Mouse (Mus musculus): Measurements from ENCODE around the gene Cul5. TPM values are rescaled to one million over a fixed set of nuclear protein-coding genes. Genes with fewer than 3 reads are reported as not detected.

The Cul5 gene
- polyA plus RNA-seq, 2 experiments, result 13.4 to 42.4 TPM

- Histone ChIP-seq H3K27me3 (ENCODE audit: control insufficient read depth, insufficient read depth, low read length) (no peaks in the 10 kb centered on the region), H3K36me3 (ENCODE audit: control insufficient read depth, insufficient read depth, low read length) (peaks cover 84% of the 10 kb centered on the region), H3K27ac (replicated peaks; ENCODE audit: low read depth, low read length) (no peak overlapping the region), H3K4me3 (replicated peaks; ENCODE audit: low read length) (no peak overlapping the region), H3K4me1 (ENCODE audit: control insufficient read depth, insufficient read depth, low read length) (no peaks in the 10 kb centered on the region), H3K9me3 (ENCODE audit: control insufficient read depth, low read length) (no peaks in the 10 kb centered on the region), H3K9ac (ENCODE audit: low read depth, low read length, severe bottlenecking) (no peak overlapping the region), H3K4me2 (replicated peaks; ENCODE audit: low read depth, low read length, severe bottlenecking) (no peak overlapping the region)
- 96% methylated on average over 6 of the region's 6 CpGs for WGBS
- ATAC-seq (ENCODE audit: low FRiP score, low read depth), result no peak
- no peak for TF ChIP-seq POLR2A (IDR thresholded peaks at IDR 0.05; ENCODE audit: borderline replicate concordance, extremely low read depth, insufficient read depth, insufficient read length)
- DNase-seq (ENCODE audit: low spot score), result no peak
Measured at GRCm38 (mm10) chr9:53634796-53635195, 35.0 kb downstream of the Cul5 start.

- H3K36me3 ChIP-seq (ENCODE audit: control insufficient read depth, insufficient read depth, low read length), result peaks cover 44% of the 10 kb centered on the region
- H3K4me2 ChIP-seq (replicated peaks; ENCODE audit: low read depth, low read length, severe bottlenecking), result no peak overlapping the region
- H3K9ac ChIP-seq (ENCODE audit: low read depth, low read length, severe bottlenecking), result no peak overlapping the region
- H3K27ac ChIP-seq (replicated peaks; ENCODE audit: low read depth, low read length), result no peak overlapping the region
- H3K4me3 ChIP-seq (replicated peaks; ENCODE audit: low read length), result no peak overlapping the region
- no peaks in the 10 kb centered on the region for H3K27me3 ChIP-seq (ENCODE audit: control insufficient read depth, insufficient read depth, low read length)
- TF ChIP-seq POLR2A (IDR thresholded peaks at IDR 0.05; ENCODE audit: borderline replicate concordance, extremely low read depth, insufficient read depth, insufficient read length), result no peak
- H3K4me1 ChIP-seq (ENCODE audit: control insufficient read depth, insufficient read depth, low read length), result no peaks in the 10 kb centered on the region
- no peak for ATAC-seq (ENCODE audit: low FRiP score, low read depth)
- WGBS, result 83% methylated on average over 8 of the region's 8 CpGs
- no peaks in the 10 kb centered on the region for H3K9me3 ChIP-seq (ENCODE audit: control insufficient read depth, low read length)
- no peak for DNase-seq (ENCODE audit: low spot score)
Measured at GRCm38 (mm10) chr9:53615246-53615645, 54.6 kb downstream of the Cul5 start.

DNA sequence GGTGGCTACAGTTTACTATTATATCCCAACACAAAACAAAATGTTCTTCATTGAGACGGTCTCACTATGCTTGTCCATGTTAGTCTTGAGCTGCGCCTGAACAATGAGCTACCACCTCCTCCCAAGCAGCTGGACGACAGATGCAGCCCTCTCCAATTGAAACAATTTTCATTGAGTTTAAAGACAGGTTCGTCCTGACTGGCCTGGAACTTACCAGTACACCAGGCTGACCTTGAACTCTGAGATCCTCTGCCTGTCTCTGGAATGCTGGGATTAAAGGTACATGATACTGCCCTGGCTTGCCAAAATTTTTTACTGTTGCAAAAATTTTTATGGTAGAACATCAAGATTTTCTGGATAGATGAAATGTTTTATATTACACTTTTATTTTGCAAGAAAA is 55.5 kb downstream of the Cul5 start:
- no peak for DNase-seq (ENCODE audit: low spot score)
- no peak overlapping the region for H3K4me3 ChIP-seq (replicated peaks; ENCODE audit: low read length)
- no peak overlapping the region for H3K9ac ChIP-seq (ENCODE audit: low read depth, low read length, severe bottlenecking)
- peaks cover 2% of the 10 kb centered on the region for H3K4me1 ChIP-seq (ENCODE audit: control insufficient read depth, insufficient read depth, low read length)
- WGBS, result 80% methylated on average over 4 of the region's 4 CpGs
- no peak for TF ChIP-seq POLR2A (IDR thresholded peaks at IDR 0.05; ENCODE audit: borderline replicate concordance, extremely low read depth, insufficient read depth, insufficient read length)
- no peak overlapping the region for H3K4me2 ChIP-seq (replicated peaks; ENCODE audit: low read depth, low read length, severe bottlenecking)
- H3K9me3 ChIP-seq (ENCODE audit: control insufficient read depth, low read length), result no peaks in the 10 kb centered on the region
- H3K27me3 ChIP-seq (ENCODE audit: control insufficient read depth, insufficient read depth, low read length), result no peaks in the 10 kb centered on the region
- H3K27ac ChIP-seq (replicated peaks; ENCODE audit: low read depth, low read length), result no peak overlapping the region
- peaks cover 36% of the 10 kb centered on the region for H3K36me3 ChIP-seq (ENCODE audit: control insufficient read depth, insufficient read depth, low read length)
- ATAC-seq (ENCODE audit: low FRiP score, low read depth), result no peak

DNA sequence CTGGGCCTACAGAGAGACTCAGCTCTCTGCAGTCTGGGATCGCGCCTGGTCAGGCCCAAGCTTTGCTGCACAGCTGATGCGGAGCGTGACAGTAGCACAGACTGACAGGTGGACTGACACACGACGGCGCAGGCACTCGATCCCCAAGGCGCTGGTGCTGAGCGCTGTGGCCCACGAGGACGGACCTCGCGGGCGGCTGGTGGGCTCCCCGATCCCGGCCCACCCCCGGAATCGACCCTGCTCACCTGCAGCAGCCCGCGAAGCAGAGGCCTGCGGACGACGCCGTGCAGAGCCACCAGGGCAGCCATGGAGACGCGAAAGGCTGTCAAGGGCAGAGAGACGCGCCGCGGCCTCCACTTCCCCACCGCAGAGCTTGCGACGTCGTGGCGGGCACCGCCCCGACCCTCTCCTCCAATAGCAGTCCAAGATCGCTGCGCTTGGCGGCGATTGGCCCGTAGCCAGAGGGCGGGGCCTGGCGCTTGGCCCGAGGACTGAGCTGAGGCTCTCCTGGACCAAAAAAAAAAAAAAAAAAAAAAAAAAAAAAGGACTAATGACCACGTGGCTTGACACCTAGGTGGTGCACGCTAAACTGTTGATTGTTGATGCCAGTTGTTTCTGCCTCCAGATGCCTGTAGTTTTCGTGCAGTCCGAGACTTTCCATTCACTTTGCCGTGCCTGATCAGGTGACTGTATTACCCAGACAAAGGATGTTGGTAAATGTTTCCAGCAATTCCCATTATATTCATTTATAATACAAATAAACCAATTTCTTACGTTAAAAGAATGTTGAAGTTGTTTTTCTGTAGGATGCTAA is 59.6 kb downstream of the Cul5 start, which contains the start of gene Acat1:
Acat1 (minus strand) TSS at position 415 of the 814 bp plus-strand sequence.
- H3K36me3 ChIP-seq (ENCODE audit: control insufficient read depth, insufficient read depth, low read length), result peaks cover 9% of the 10 kb centered on the region
- peaks cover 4% of the 10 kb centered on the region for H3K4me1 ChIP-seq (ENCODE audit: control insufficient read depth, insufficient read depth, low read length)
- H3K9me3 ChIP-seq (ENCODE audit: control insufficient read depth, low read length), result no peaks in the 10 kb centered on the region
- H3K27me3 ChIP-seq (ENCODE audit: control insufficient read depth, insufficient read depth, low read length), result no peaks in the 10 kb centered on the region
- 0 out of 2 replicates have a peak, but pooled peaks have one; percentile 14 for TF ChIP-seq POLR2A (IDR thresholded peaks at IDR 0.05; ENCODE audit: borderline replicate concordance, extremely low read depth, insufficient read depth, insufficient read length)
- peak within 1 kb of the TSS; percentile 95 for H3K9ac ChIP-seq (ENCODE audit: low read depth, low read length, severe bottlenecking)
- H3K4me2 ChIP-seq (replicated peaks; ENCODE audit: low read depth, low read length, severe bottlenecking), result peak within 1 kb of the TSS; percentile 64
- 3% methylated on average over 51 of the region's 52 CpGs for WGBS
- DNase-seq (ENCODE audit: low spot score) (peak; percentile 96), ATAC-seq (ENCODE audit: low FRiP score, low read depth) (peak; percentile 95)
- peak within 1 kb of the TSS; percentile 63; the same call in 1 of the 2 replicates for H3K27ac ChIP-seq (replicated peaks; ENCODE audit: low read depth, low read length)
- peak within 1 kb of the TSS; percentile 87 for H3K4me3 ChIP-seq (replicated peaks; ENCODE audit: low read length)

- DNase-seq (ENCODE audit: low spot score), result no peak
- ATAC-seq (ENCODE audit: low FRiP score, low read depth), result no peak
- H3K4me3 ChIP-seq (replicated peaks; ENCODE audit: low read length), result peak overlapping the region; percentile 87
- H3K4me2 ChIP-seq (replicated peaks; ENCODE audit: low read depth, low read length, severe bottlenecking), result peak overlapping the region; percentile 64
- peak overlapping the region; percentile 95 for H3K9ac ChIP-seq (ENCODE audit: low read depth, low read length, severe bottlenecking)
- H3K36me3 ChIP-seq (ENCODE audit: control insufficient read depth, insufficient read depth, low read length), result 0 out of 2 replicates have a peak, but pooled peaks cover 7% of the 10 kb centered on the region
- no peak overlapping the region for H3K27ac ChIP-seq (replicated peaks; ENCODE audit: low read depth, low read length)
- no peak for TF ChIP-seq POLR2A (IDR thresholded peaks at IDR 0.05; ENCODE audit: borderline replicate concordance, extremely low read depth, insufficient read depth, insufficient read length)
- peaks cover 4% of the 10 kb centered on the region for H3K4me1 ChIP-seq (ENCODE audit: control insufficient read depth, insufficient read depth, low read length)
- H3K9me3 ChIP-seq (ENCODE audit: control insufficient read depth, low read length), result no peaks in the 10 kb centered on the region
- WGBS, result 75% methylated on average over 12 of the region's 12 CpGs
- H3K27me3 ChIP-seq (ENCODE audit: control insufficient read depth, insufficient read depth, low read length), result no peaks in the 10 kb centered on the region
Measured at GRCm38 (mm10) chr9:53609306-53609967, 60.4 kb downstream of the Cul5 start.

Measured in limb, embryonic 14.5 days (tissue).